ENCODE assay signal across 1 mouse cellular context in genomic region chr19:8930771-8931170, GRCm38 (mm10).
TF ChIP-seq lines count a peak whose summit lies in the region.

No protein-coding gene starts in this region.

TF ChIP-seq in CH12.LX, 34 proteins besides CTCF, POLR2A, EP300 and RAD21:
- TF ChIP-seq PAX5 (IDR thresholded peaks at IDR 0.05; ENCODE audit: low read length): no peak
- no peak for TF ChIP-seq CHD1 (IDR thresholded peaks at IDR 0.05; ENCODE audit: low read depth, low read length)
- no peak for TF ChIP-seq ETS1 (conservative IDR thresholded peaks at IDR 0.05; ENCODE audit: low read depth, low read length)
- TF ChIP-seq MYC (IDR thresholded peaks at IDR 0.05; ENCODE audit: low read depth, low read length): no peak
- TF ChIP-seq MAZ (IDR thresholded peaks at IDR 0.05; ENCODE audit: low read depth, low read length): no peak
- no peak for TF ChIP-seq IRF4 (IDR thresholded peaks at IDR 0.05; ENCODE audit: low read depth, low read length)
- no peak for TF ChIP-seq USF1 (IDR thresholded peaks at IDR 0.05; ENCODE audit: low read depth, low read length)
- no peak for TF ChIP-seq USF2 (conservative IDR thresholded peaks at IDR 0.05; ENCODE audit: low read depth, low read length)
- no peak for TF ChIP-seq ZC3H11A (IDR thresholded peaks at IDR 0.05; ENCODE audit: low read depth, low read length)
- TF ChIP-seq MXI1 (IDR thresholded peaks at IDR 0.05; ENCODE audit: low read depth, low read length): no peak
- TF ChIP-seq ZMIZ1 (IDR thresholded peaks at IDR 0.05; ENCODE audit: low read depth, low read length): no peak
- TF ChIP-seq NELFE (IDR thresholded peaks at IDR 0.05; ENCODE audit: low read depth, low read length): no peak
- TF ChIP-seq NRF1 (IDR thresholded peaks at IDR 0.05; ENCODE audit: low read depth, low read length): no peak
- no peak for TF ChIP-seq MAFK (IDR thresholded peaks at IDR 0.05; ENCODE audit: insufficient replicate concordance, low read length)
